Mouse (Mus musculus): ENCODE results near the gene Myom1. TPM values are rescaled to one million over a fixed set of nuclear protein-coding genes. Genes with fewer than 3 reads are reported as not detected.

Myom1 gene
- total and polyA plus RNA-seq, 2 experiments from 2014 or later: 0.60 to 1.2 TPM

DNA sequence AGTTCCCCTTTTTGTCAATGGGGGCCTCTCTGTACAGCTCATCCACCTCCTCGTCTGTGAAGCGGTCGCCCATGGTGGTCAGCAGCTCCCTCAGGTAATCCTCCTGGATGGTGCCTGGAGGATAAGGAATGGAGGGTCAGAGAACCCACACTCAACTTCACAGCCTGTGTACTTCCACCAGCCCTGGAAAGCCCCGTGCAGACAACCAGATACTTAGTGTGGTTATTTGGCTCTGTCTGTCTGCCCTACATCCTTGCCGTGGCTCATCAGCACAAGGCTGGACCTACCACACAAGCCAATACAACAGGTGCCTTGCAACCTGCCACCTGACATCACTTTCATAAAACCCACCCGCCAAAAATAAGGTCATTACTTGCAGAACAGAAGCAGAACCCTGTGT lies 7.8 kb upstream of the Myom1 start:
- ATAC-seq (ENCODE audit: low FRiP score): no peak
- TF ChIP-seq CTCF (IDR thresholded peaks at IDR 0.05): no peak
- WGBS: 85% methylated on average over 6 of the region's 6 CpGs

GRCm38 (mm10) chr17:70995551-70995950 lies 6.9 kb upstream of the Myom1 start:
- Histone ChIP-seq H3K27me3 (ENCODE audit: insufficient read depth, low read length) (no peaks in the 10 kb centered on the region), H3K9me3 (ENCODE audit: low read length) (no peaks in the 10 kb centered on the region), H3K4me1 (ENCODE audit: insufficient read depth, low read length) (no peaks in the 10 kb centered on the region), H3K4me2 (ENCODE audit: low read depth, low read length, poor library complexity, severe bottlenecking) (no peak overlapping the region), H3K27ac (ENCODE audit: low read depth, low read length) (no peak overlapping the region), H3K4me3 (ENCODE audit: low read depth, low read length) (no peak overlapping the region), H3K9ac (replicated peaks; ENCODE audit: low read length, poor library complexity, severe bottlenecking) (no peak overlapping the region), H3K36me3 (ENCODE audit: insufficient read depth, low read length) (no peaks in the 10 kb centered on the region)
- 96% methylated on average over 6 of the region's 6 CpGs for WGBS
- no peak for ATAC-seq (ENCODE audit: low FRiP score)
- no peak for DNase-seq (ENCODE audit: low spot score)
- no peak for TF ChIP-seq CTCF (IDR thresholded peaks at IDR 0.05)

More for the DNA sequence above, 7.8 kb upstream of the Myom1 start:
- no peaks in the 10 kb centered on the region for H3K4me1 ChIP-seq (ENCODE audit: insufficient read depth, low read length)
- H3K27me3 ChIP-seq (ENCODE audit: insufficient read depth, low read length): no peaks in the 10 kb centered on the region
- no peak overlapping the region for H3K27ac ChIP-seq (ENCODE audit: low read depth, low read length)
- DNase-seq (ENCODE audit: low spot score): no peak
- H3K36me3 ChIP-seq (ENCODE audit: insufficient read depth, low read length): no peaks in the 10 kb centered on the region
- no peak overlapping the region for H3K4me2 ChIP-seq (ENCODE audit: low read depth, low read length, poor library complexity, severe bottlenecking)
- H3K9me3 ChIP-seq (ENCODE audit: low read length): no peaks in the 10 kb centered on the region
- H3K9ac ChIP-seq (replicated peaks; ENCODE audit: low read length, poor library complexity, severe bottlenecking): no peak overlapping the region
- no peak overlapping the region for H3K4me3 ChIP-seq (ENCODE audit: low read depth, low read length)

GRCm38 (mm10) chr17:70997836-70998235 lies 4.6 kb upstream of the Myom1 start:
- H3K9me3 ChIP-seq (ENCODE audit: low read length): no peaks in the 10 kb centered on the region
- no peak for TF ChIP-seq CTCF (IDR thresholded peaks at IDR 0.05)
- no peak overlapping the region for H3K9ac ChIP-seq (replicated peaks; ENCODE audit: low read length, poor library complexity, severe bottlenecking)
- 92% methylated on average over 6 of the region's 6 CpGs for WGBS
- H3K27me3 ChIP-seq (ENCODE audit: insufficient read depth, low read length): no peaks in the 10 kb centered on the region
- ATAC-seq (ENCODE audit: low FRiP score) (no peak), DNase-seq (ENCODE audit: low spot score) (no peak)
- H3K4me3 ChIP-seq (ENCODE audit: low read depth, low read length): no peak overlapping the region
- H3K4me1 ChIP-seq (ENCODE audit: insufficient read depth, low read length): no peaks in the 10 kb centered on the region
- H3K27ac ChIP-seq (ENCODE audit: low read depth, low read length): no peak overlapping the region
- H3K4me2 ChIP-seq (ENCODE audit: low read depth, low read length, poor library complexity, severe bottlenecking): no peak overlapping the region
- no peaks in the 10 kb centered on the region for H3K36me3 ChIP-seq (ENCODE audit: insufficient read depth, low read length)

DNA sequence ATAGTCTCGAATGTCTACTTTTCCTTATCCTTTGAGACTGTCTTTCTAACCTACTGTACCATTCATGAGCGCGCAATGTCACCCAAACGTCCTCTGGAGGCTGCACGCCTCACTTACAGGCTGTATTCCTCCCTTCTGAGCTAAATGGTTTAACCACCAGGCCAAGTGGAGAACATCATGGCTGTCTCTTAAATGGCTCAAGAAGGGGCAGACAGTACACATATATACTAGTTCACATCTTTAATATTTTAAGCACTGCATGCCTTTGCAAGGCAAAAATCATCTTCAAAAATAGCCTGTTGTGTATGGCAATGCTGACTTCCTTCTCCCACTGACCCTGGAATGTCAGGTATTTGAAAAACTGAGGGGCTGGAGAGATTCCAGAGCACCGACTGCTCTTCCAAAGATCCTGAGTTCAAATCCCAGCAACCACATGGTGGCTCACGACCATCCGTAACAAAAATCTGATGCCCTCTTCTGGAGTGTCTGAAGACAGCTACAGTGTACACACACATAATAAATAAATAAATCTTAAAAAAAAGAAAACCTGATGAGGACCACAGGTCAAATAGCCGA lies 3.9 kb upstream of the Myom1 start:
- Histone ChIP-seq H3K36me3 (ENCODE audit: insufficient read depth, low read length) (no peaks in the 10 kb centered on the region), H3K4me2 (ENCODE audit: low read depth, low read length, poor library complexity, severe bottlenecking) (no peak overlapping the region), H3K4me1 (ENCODE audit: insufficient read depth, low read length) (0 out of 2 replicates have a peak, but pooled peaks cover 4% of the 10 kb centered on the region), H3K27me3 (ENCODE audit: insufficient read depth, low read length) (no peaks in the 10 kb centered on the region), H3K9me3 (ENCODE audit: low read length) (no peaks in the 10 kb centered on the region), H3K27ac (ENCODE audit: low read depth, low read length) (no peak overlapping the region), H3K4me3 (ENCODE audit: low read depth, low read length) (no peak overlapping the region), H3K9ac (replicated peaks; ENCODE audit: low read length, poor library complexity, severe bottlenecking) (no peak overlapping the region)
- ATAC-seq (ENCODE audit: low FRiP score): no peak
- TF ChIP-seq CTCF (IDR thresholded peaks at IDR 0.05): no peak
- WGBS: 84% methylated on average over 9 of the region's 9 CpGs
- no peak for DNase-seq (ENCODE audit: low spot score)

DNA sequence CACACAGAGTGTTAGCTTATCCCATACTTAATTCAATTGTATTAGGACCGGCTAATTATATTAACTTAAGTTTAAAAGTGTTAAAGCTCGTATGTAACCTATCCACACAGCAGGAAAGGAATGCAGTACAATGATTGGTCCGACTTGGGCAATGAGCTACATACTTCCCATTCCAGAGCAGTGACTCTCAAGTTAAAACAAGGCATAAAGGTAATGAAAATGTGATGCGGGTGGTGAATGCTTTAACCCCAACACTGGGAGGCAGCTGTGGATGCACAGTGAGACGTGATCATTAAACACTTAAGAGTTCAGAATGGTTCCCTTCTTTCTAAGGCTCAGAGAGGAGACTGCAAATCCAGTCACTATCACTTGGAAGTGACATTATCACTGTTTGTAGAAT lies 3.2 kb upstream of the Myom1 start:
- WGBS: 76% methylated on average over 5 of the region's 5 CpGs
- no peak for TF ChIP-seq CTCF (IDR thresholded peaks at IDR 0.05)
- Histone ChIP-seq H3K9ac (replicated peaks; ENCODE audit: low read length, poor library complexity, severe bottlenecking) (no peak overlapping the region), H3K36me3 (ENCODE audit: insufficient read depth, low read length) (no peaks in the 10 kb centered on the region), H3K4me2 (ENCODE audit: low read depth, low read length, poor library complexity, severe bottlenecking) (no peak overlapping the region), H3K27me3 (ENCODE audit: insufficient read depth, low read length) (no peaks in the 10 kb centered on the region), H3K4me3 (ENCODE audit: low read depth, low read length) (no peak overlapping the region), H3K27ac (ENCODE audit: low read depth, low read length) (no peak overlapping the region), H3K4me1 (ENCODE audit: insufficient read depth, low read length) (0 out of 2 replicates have a peak, but pooled peaks cover 4% of the 10 kb centered on the region), H3K9me3 (ENCODE audit: low read length) (no peaks in the 10 kb centered on the region)
- DNase-seq (ENCODE audit: low spot score): no peak
- no peak for ATAC-seq (ENCODE audit: low FRiP score)

GRCm38 (mm10) chr17:71000255-71000654 lies 2.2 kb upstream of the Myom1 start:
- no peaks in the 10 kb centered on the region for H3K27me3 ChIP-seq (ENCODE audit: insufficient read depth, low read length)
- no peak overlapping the region for H3K4me3 ChIP-seq (ENCODE audit: low read depth, low read length)
- H3K36me3 ChIP-seq (ENCODE audit: insufficient read depth, low read length): no peaks in the 10 kb centered on the region
- 0 out of 2 replicates have a peak overlapping the region, but pooled peaks have one; percentile 4 for H3K4me2 ChIP-seq (ENCODE audit: low read depth, low read length, poor library complexity, severe bottlenecking)
- H3K27ac ChIP-seq (ENCODE audit: low read depth, low read length): no peak overlapping the region
- WGBS: 59% methylated on average over 2 of the region's 2 CpGs
- H3K4me1 ChIP-seq (ENCODE audit: insufficient read depth, low read length): 0 out of 2 replicates have a peak, but pooled peaks cover 4% of the 10 kb centered on the region
- no peak overlapping the region for H3K9ac ChIP-seq (replicated peaks; ENCODE audit: low read length, poor library complexity, severe bottlenecking)
- ATAC-seq (ENCODE audit: low FRiP score) (no peak), DNase-seq (ENCODE audit: low spot score) (no peak)
- H3K9me3 ChIP-seq (ENCODE audit: low read length): no peaks in the 10 kb centered on the region
- TF ChIP-seq CTCF (IDR thresholded peaks at IDR 0.05): no peak

Measured in midbrain, postnatal 0 days (tissue).